Mouse (Mus musculus) gastrocnemius, adult 2 months (tissue): Measurements from ENCODE around the gene Ivns1abp. TPM values are rescaled to one million over a fixed set of nuclear protein-coding genes. Genes with fewer than 3 reads are reported as not detected.

Experiments used
- DNase-seq: peaks from one replicate; pipeline ENCODE4 v3.0.0; 2022
- H3K27ac ChIP-seq: fragments of 200-600 bp; 2 replicates; pipeline ENCODE4 v1.8.1; 2022; ENCODE audit warnings: mild to moderate bottlenecking
- H3K4me3 ChIP-seq: fragments of 200-600 bp; 2 replicates; pipeline ENCODE4 v1.8.1; 2022; ENCODE audit warnings: mild to moderate bottlenecking, moderate library complexity
- CTCF ChIP-seq: fragments of 200-600 bp; IDR thresholded peaks from 2 replicates; pipeline ENCODE4 v1.8.1; 2022; ENCODE audit warnings: antibody characterized with exemption, mild to moderate bottlenecking, moderate library complexity
- intact Hi-C: fragments of 180-260 bp; cut with DNase I; formaldehyde crosslinking; loops from one replicate; pipeline ENCODE4 v1.15.1; 2025
- total RNA-seq, 2 experiments: library from RNA; stranded (reverse); gene quantifications; 2 replicates each; pipeline ENCODE4 v1.2.3; 2021

The Ivns1abp gene
- total RNA-seq, 2 experiments from 2014 or later = 124 to 159 TPM

DNA sequence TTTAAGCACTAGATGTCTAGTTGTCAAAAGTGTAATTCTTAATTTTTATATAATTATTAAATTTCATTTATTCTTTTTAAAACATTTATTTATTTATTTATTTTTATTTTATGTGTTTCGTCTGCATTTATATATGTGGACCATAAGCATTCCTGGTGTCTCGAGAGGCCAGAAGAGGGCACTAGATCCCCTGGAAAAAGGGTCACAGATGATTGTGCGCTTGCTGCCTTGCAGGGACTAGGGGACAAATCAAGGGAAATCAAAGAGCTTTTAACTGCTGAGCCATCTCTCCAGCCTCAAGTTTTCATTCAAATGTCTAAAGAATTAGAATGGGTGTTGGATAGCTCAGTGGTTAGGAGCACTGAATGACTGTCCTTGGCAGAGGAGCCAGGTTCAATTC, 33.1 kb downstream of the Ivns1abp start:
- intact Hi-C loops = no loop called here
- TF ChIP-seq CTCF = peak; percentile 25; the same call in 1 of the 2 replicates
- no peak overlapping the region for H3K4me3 ChIP-seq
- H3K27ac ChIP-seq = no peak overlapping the region
- DNase-seq = no peak

DNA sequence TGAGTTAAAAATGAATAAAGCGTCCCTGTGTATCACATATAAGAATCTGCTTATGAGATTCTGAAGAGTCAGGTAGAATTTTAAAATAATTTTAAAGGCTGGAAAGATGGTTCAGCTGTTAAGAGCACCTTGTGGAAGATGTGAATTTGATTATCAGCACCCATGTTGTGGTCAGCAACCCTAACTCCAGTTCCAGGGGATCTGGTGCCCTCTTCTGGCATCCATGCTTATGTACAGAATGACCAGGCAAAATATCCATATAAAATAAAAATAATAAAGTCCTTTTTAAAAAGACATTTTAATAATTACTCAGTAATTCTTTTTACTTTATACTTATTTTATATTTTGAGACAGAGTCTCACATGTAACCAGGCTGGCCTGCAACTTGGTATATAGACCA, 45.8 kb downstream of the Ivns1abp start:
- intact Hi-C loops = loop anchor here (5.0 kb wide), 1 partner anchor 353 kb away; no protein-coding TSS in a partner anchor
- peak; percentile 65 for TF ChIP-seq CTCF
- Histone ChIP-seq H3K4me3 (no peak overlapping the region), H3K27ac (no peak overlapping the region)
- peak; percentile 23 for DNase-seq

DNA sequence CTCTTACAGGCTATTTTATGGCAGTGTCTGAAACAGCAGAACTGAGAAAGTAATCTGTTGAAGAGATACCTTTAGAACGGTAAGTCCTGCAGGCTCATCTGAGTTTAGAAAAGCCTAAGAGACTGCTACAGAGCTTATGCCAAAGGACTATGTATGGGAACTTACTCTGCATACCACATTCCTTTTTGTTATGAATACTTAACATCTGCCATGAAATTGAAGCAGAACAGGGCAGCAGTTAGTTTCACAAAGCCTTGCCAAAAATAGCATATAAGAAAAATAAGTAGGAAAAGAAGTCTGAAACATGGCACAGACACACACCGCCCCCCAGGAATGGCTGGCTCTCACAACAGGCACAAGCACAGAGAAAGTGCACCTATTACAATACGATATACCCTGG, 65.5 kb downstream of the Ivns1abp start:
- TF ChIP-seq CTCF = no peak
- H3K4me3 ChIP-seq = no peak overlapping the region
- H3K27ac ChIP-seq = no peak overlapping the region
- intact Hi-C loops = no loop called here
- DNase-seq = no peak

Other genes with a start within 250 kb of the Ivns1abp start
- not detected for gene Gm47985, start 161.9 kb upstream of the Ivns1abp start, total RNA-seq
- gene Gm8947, start 152.1 kb upstream of the Ivns1abp start, total RNA-seq = under 1 TPM in 1 of 2 experiments, not detected in 1; 0.28 TPM
- gene Gm47995, start 146.0 kb upstream of the Ivns1abp start, total RNA-seq = not detected
- under 1 TPM; 0.43 to 0.59 TPM for gene 3110040M04Rik, start 140.4 kb upstream of the Ivns1abp start, total RNA-seq
- gene Gm47996, start 134.3 kb upstream of the Ivns1abp start, total RNA-seq = under 1 TPM in 1 of 2 experiments, not detected in 1; 0.28 TPM
- gene Swt1, start 84.0 kb downstream of the Ivns1abp start, total RNA-seq = 10 to 100 TPM in 1 of 2 experiments, 1 to 10 TPM in 1; 7.1 to 12.0 TPM
- 10 to 100 TPM; 15.3 to 18.7 TPM for gene Trmt1l, start 84.1 kb downstream of the Ivns1abp start, total RNA-seq
- gene Rnf2, start 156.5 kb downstream of the Ivns1abp start, total RNA-seq = 10 to 100 TPM; 16.0 to 19.2 TPM
- 10 to 100 TPM in 1 of 2 experiments, 1 to 10 TPM in 1; 7.9 to 10.2 TPM for gene Fam129a, start 226.7 kb downstream of the Ivns1abp start, total RNA-seq